Mouse (Mus musculus): ENCODE measurements around the gene Hmgb1. TPM values are rescaled to one million over a fixed set of nuclear protein-coding genes. Genes with fewer than 3 reads are reported as not detected.
A peak's percentile ranks its signal among the peaks of the same experiment; 100 is the strongest.

The Hmgb1 gene
- polyA plus RNA-seq, 1 experiment from 2014 or later = 1,278 TPM

GRCm38 (mm10) chr5:149086382-149087244 lies 97.7 kb downstream of the Hmgb1 start:
- H3K4me1 ChIP-seq (replicated peaks; ENCODE audit: control insufficient read depth, insufficient read depth, low read length) = peaks cover 16% of the 10 kb centered on the region
- peak; percentile 49 for DNase-seq (ENCODE audit: low spot score)
- H3K4me3 ChIP-seq (ENCODE audit: low read depth, low read length) = no peak overlapping the region
- H3K27me3 ChIP-seq (replicated peaks; ENCODE audit: control insufficient read depth, insufficient read depth, low read length) = no peaks in the 10 kb centered on the region
- H3K9ac ChIP-seq (ENCODE audit: low read depth, low read length) = peak overlapping the region; percentile 35; the same call in 1 of the 2 replicates
- peak; percentile 97 for ATAC-seq (replicated peaks; ENCODE audit: low FRiP score)
- H3K9me3 ChIP-seq (ENCODE audit: control insufficient read depth, low read length) = no peaks in the 10 kb centered on the region
- H3K27ac ChIP-seq (ENCODE audit: low read depth, low read length) = peak overlapping the region; percentile 26; the same call in 1 of the 2 replicates
- H3K4me2 ChIP-seq = peak overlapping the region; percentile 23; the same call in 1 of the 2 replicates
- no peaks in the 10 kb centered on the region for H3K36me3 ChIP-seq (ENCODE audit: control insufficient read depth, insufficient read depth, low read length)
- WGBS = 58% methylated on average over 10 of the region's 10 CpGs

- Histone ChIP-seq H3K4me2 (no peak overlapping the region), H3K27ac (ENCODE audit: low read depth, low read length) (no peak overlapping the region), H3K9me3 (ENCODE audit: control insufficient read depth, low read length) (no peaks in the 10 kb centered on the region), H3K4me3 (ENCODE audit: low read depth, low read length) (no peak overlapping the region), H3K27me3 (replicated peaks; ENCODE audit: control insufficient read depth, insufficient read depth, low read length) (no peaks in the 10 kb centered on the region), H3K4me1 (replicated peaks; ENCODE audit: control insufficient read depth, insufficient read depth, low read length) (peaks cover 4% of the 10 kb centered on the region; the same call in 1 of the 2 replicates), H3K36me3 (ENCODE audit: control insufficient read depth, insufficient read depth, low read length) (no peaks in the 10 kb centered on the region), H3K9ac (ENCODE audit: low read depth, low read length) (no peak overlapping the region)
- DNase-seq (ENCODE audit: low spot score) = no peak
- 89% methylated on average over 8 of the region's 8 CpGs for WGBS
- no peak for ATAC-seq (replicated peaks; ENCODE audit: low FRiP score)
Measured at GRCm38 (mm10) chr5:149080466-149080865, 103.8 kb downstream of the Hmgb1 start.

GRCm38 (mm10) chr5:149079758-149080150 lies 104.5 kb downstream of the Hmgb1 start:
- 24% methylated on average over 7 of the region's 7 CpGs for WGBS
- Histone ChIP-seq H3K27me3 (replicated peaks; ENCODE audit: control insufficient read depth, insufficient read depth, low read length) (no peaks in the 10 kb centered on the region), H3K4me2 (peak overlapping the region; percentile 16), H3K4me3 (ENCODE audit: low read depth, low read length) (no peak overlapping the region), H3K27ac (ENCODE audit: low read depth, low read length) (no peak overlapping the region), H3K36me3 (ENCODE audit: control insufficient read depth, insufficient read depth, low read length) (no peaks in the 10 kb centered on the region), H3K9me3 (ENCODE audit: control insufficient read depth, low read length) (no peaks in the 10 kb centered on the region), H3K4me1 (replicated peaks; ENCODE audit: control insufficient read depth, insufficient read depth, low read length) (0 out of 2 replicates have a peak, but pooled peaks cover 4% of the 10 kb centered on the region), H3K9ac (ENCODE audit: low read depth, low read length) (no peak overlapping the region)
- DNase-seq (ENCODE audit: low spot score) (no peak), ATAC-seq (replicated peaks; ENCODE audit: low FRiP score) (no peak)

- H3K9me3 ChIP-seq (ENCODE audit: control insufficient read depth, low read length) = no peaks in the 10 kb centered on the region
- H3K4me1 ChIP-seq (replicated peaks; ENCODE audit: control insufficient read depth, insufficient read depth, low read length) = 0 out of 2 replicates have a peak, but pooled peaks cover 4% of the 10 kb centered on the region
- 25% methylated on average over 18 of the region's 18 CpGs for WGBS
- H3K4me3 ChIP-seq (ENCODE audit: low read depth, low read length) = no peak overlapping the region
- no peaks in the 10 kb centered on the region for H3K36me3 ChIP-seq (ENCODE audit: control insufficient read depth, insufficient read depth, low read length)
- H3K27ac ChIP-seq (ENCODE audit: low read depth, low read length) = no peak overlapping the region
- H3K4me2 ChIP-seq = peak overlapping the region; percentile 16
- no peaks in the 10 kb centered on the region for H3K27me3 ChIP-seq (replicated peaks; ENCODE audit: control insufficient read depth, insufficient read depth, low read length)
- ATAC-seq (replicated peaks; ENCODE audit: low FRiP score) (no peak), DNase-seq (ENCODE audit: low spot score) (no peak)
- H3K9ac ChIP-seq (ENCODE audit: low read depth, low read length) = no peak overlapping the region; the same call in 1 of the 2 replicates
Measured at GRCm38 (mm10) chr5:149079018-149079757, 105.1 kb downstream of the Hmgb1 start.

GRCm38 (mm10) chr5:149077136-149077535 lies 107.2 kb downstream of the Hmgb1 start:
- no peak for ATAC-seq (replicated peaks; ENCODE audit: low FRiP score)

GRCm38 (mm10) chr5:149071546-149071945 lies 112.7 kb downstream of the Hmgb1 start:
- no peaks in the 10 kb centered on the region for H3K36me3 ChIP-seq (ENCODE audit: control insufficient read depth, insufficient read depth, low read length)
- no peak overlapping the region for H3K9ac ChIP-seq (ENCODE audit: low read depth, low read length)
- H3K4me2 ChIP-seq = no peak overlapping the region
- H3K9me3 ChIP-seq (ENCODE audit: control insufficient read depth, low read length) = no peaks in the 10 kb centered on the region
- no peaks in the 10 kb centered on the region for H3K27me3 ChIP-seq (replicated peaks; ENCODE audit: control insufficient read depth, insufficient read depth, low read length)
- no peak for DNase-seq (ENCODE audit: low spot score)
- H3K4me3 ChIP-seq (ENCODE audit: low read depth, low read length) = no peak overlapping the region
- 91% methylated on average over 5 of the region's 5 CpGs for WGBS
- no peak overlapping the region for H3K27ac ChIP-seq (ENCODE audit: low read depth, low read length)
- peaks cover 3% of the 10 kb centered on the region; the same call in 1 of the 2 replicates for H3K4me1 ChIP-seq (replicated peaks; ENCODE audit: control insufficient read depth, insufficient read depth, low read length)
- no peak for ATAC-seq (replicated peaks; ENCODE audit: low FRiP score)

More at GRCm38 (mm10) chr5:149077136-149077535, 107.2 kb downstream of the Hmgb1 start:
- Histone ChIP-seq H3K27ac (ENCODE audit: low read depth, low read length) (no peak overlapping the region), H3K27me3 (replicated peaks; ENCODE audit: control insufficient read depth, insufficient read depth, low read length) (no peaks in the 10 kb centered on the region), H3K9me3 (ENCODE audit: control insufficient read depth, low read length) (no peaks in the 10 kb centered on the region), H3K4me3 (ENCODE audit: low read depth, low read length) (no peak overlapping the region), H3K4me2 (no peak overlapping the region), H3K4me1 (replicated peaks; ENCODE audit: control insufficient read depth, insufficient read depth, low read length) (0 out of 2 replicates have a peak, but pooled peaks cover 4% of the 10 kb centered on the region), H3K9ac (ENCODE audit: low read depth, low read length) (no peak overlapping the region), H3K36me3 (ENCODE audit: control insufficient read depth, insufficient read depth, low read length) (no peaks in the 10 kb centered on the region)
- WGBS = 78% methylated on average over 8 of the region's 8 CpGs
- DNase-seq (ENCODE audit: low spot score) = no peak

- Histone ChIP-seq H3K36me3 (ENCODE audit: control insufficient read depth, insufficient read depth, low read length) (no peaks in the 10 kb centered on the region), H3K9me3 (ENCODE audit: control insufficient read depth, low read length) (no peaks in the 10 kb centered on the region), H3K4me3 (ENCODE audit: low read depth, low read length) (no peak overlapping the region; the same call in 1 of the 2 replicates), H3K4me1 (replicated peaks; ENCODE audit: control insufficient read depth, insufficient read depth, low read length) (peaks cover 3% of the 10 kb centered on the region; the same call in 1 of the 2 replicates), H3K27ac (ENCODE audit: low read depth, low read length) (no peak overlapping the region), H3K4me2 (peak overlapping the region; percentile 65), H3K27me3 (replicated peaks; ENCODE audit: control insufficient read depth, insufficient read depth, low read length) (no peaks in the 10 kb centered on the region), H3K9ac (ENCODE audit: low read depth, low read length) (no peak overlapping the region)
- 86% methylated on average over 10 of the region's 10 CpGs for WGBS
- DNase-seq (ENCODE audit: low spot score) (no peak), ATAC-seq (replicated peaks; ENCODE audit: low FRiP score) (no peak)
Measured at GRCm38 (mm10) chr5:149068745-149069144, 115.5 kb downstream of the Hmgb1 start.

GRCm38 (mm10) chr5:149068247-149068740 lies 116.0 kb downstream of the Hmgb1 start:
- no peak overlapping the region for H3K27ac ChIP-seq (ENCODE audit: low read depth, low read length)
- peak overlapping the region; percentile 49; the same call in 1 of the 2 replicates for H3K9ac ChIP-seq (ENCODE audit: low read depth, low read length)
- DNase-seq (ENCODE audit: low spot score) (no peak), ATAC-seq (replicated peaks; ENCODE audit: low FRiP score) (no peak)
- H3K4me2 ChIP-seq = peak overlapping the region; percentile 65
- no peaks in the 10 kb centered on the region for H3K36me3 ChIP-seq (ENCODE audit: control insufficient read depth, insufficient read depth, low read length)
- no peaks in the 10 kb centered on the region for H3K27me3 ChIP-seq (replicated peaks; ENCODE audit: control insufficient read depth, insufficient read depth, low read length)
- no peaks in the 10 kb centered on the region for H3K9me3 ChIP-seq (ENCODE audit: control insufficient read depth, low read length)
- peak overlapping the region; percentile 39 for H3K4me3 ChIP-seq (ENCODE audit: low read depth, low read length)
- H3K4me1 ChIP-seq (replicated peaks; ENCODE audit: control insufficient read depth, insufficient read depth, low read length) = peaks cover 3% of the 10 kb centered on the region; the same call in 1 of the 2 replicates
- 44% methylated on average over 17 of the region's 17 CpGs for WGBS
